ENCODE assay signal across 8 mouse cellular contexts in genomic region chr4:141076761-141077506, GRCm38 (mm10). TPM values are rescaled to one million over a fixed set of nuclear protein-coding genes. Genes with fewer than 3 reads are reported as not detected.
A peak's percentile ranks its signal among the peaks of the same experiment; 100 is the strongest.
DNase-seq lines count a peak whose midpoint lies in the region; TF ChIP-seq lines count a peak whose summit lies in the region.

No protein-coding gene starts in this region.

- peaks cover 10 to 31% of the 10 kb centered on the region in 2 experiments for H3K4me1 ChIP-seq in MEL (ENCODE audit: control insufficient read depth in 1 of 2, insufficient read depth in 2 of 2, low read length in 2 of 2)
- peaks cover 9% of the 10 kb centered on the region for H3K4me1 ChIP-seq in liver, adult 2 months (ENCODE audit: control insufficient read depth, insufficient read depth, low read length)

- H3K9ac ChIP-seq in MEL (ENCODE audit: control insufficient read depth, low read depth, low read length, poor library complexity, severe bottlenecking): peak overlapping the region; percentile 84
- peak overlapping the region; percentile 88; the same call in 1 of the 2 replicates for H3K9ac ChIP-seq in liver, adult 2 months (ENCODE audit: low read depth, low read length)

- no peaks in the 10 kb centered on the region for H3K27me3 ChIP-seq in MEL (ENCODE audit: control insufficient read depth in 1 of 2, insufficient read depth in 2 of 2, low read length in 2 of 2)
- H3K27me3 ChIP-seq in liver, adult 2 months (ENCODE audit: control insufficient read depth, insufficient read depth, low read length): no peaks in the 10 kb centered on the region

- TF ChIP-seq EP300 in MEL (IDR thresholded peaks at IDR 0.05; ENCODE audit: low read depth in 1 of 2, low read length in 2 of 2): peak in 1 of 2 experiments; percentile 30; a peak in 1 of 4 replicates

- peak overlapping the region; percentile 93 for H3K27ac ChIP-seq in MEL (ENCODE audit: control insufficient read depth, low read depth, low read length)
- no peak overlapping the region for H3K27ac ChIP-seq in liver, adult 2 months (replicated peaks; ENCODE audit: insufficient read depth, low read depth, low read length)

- H3K4me3 ChIP-seq in MEL (ENCODE audit: control insufficient read depth in 1 of 2, insufficient read depth in 1 of 2, low read depth in 2 of 2, low read length in 2 of 2): peak overlapping the region; percentile 92 to 98
- H3K4me3 ChIP-seq in liver, adult 2 months (ENCODE audit: insufficient read depth, low read depth, low read length): peak overlapping the region; percentile 96; the same call in 1 of the 2 replicates

- H3K79me2 ChIP-seq in MEL (ENCODE audit: control insufficient read depth, insufficient read depth, low read length, poor library complexity): peaks cover 32% of the 10 kb centered on the region
- H3K79me2 ChIP-seq in liver, adult 2 months (ENCODE audit: control insufficient read depth, insufficient read depth, low read length): peaks cover 16% of the 10 kb centered on the region

- no peak for TF ChIP-seq RAD21 in MEL (IDR thresholded peaks at IDR 0.05; ENCODE audit: low read depth, low read length)

- H3K36me3 ChIP-seq in MEL (ENCODE audit: control insufficient read depth in 1 of 2, insufficient read depth in 2 of 2, low read length in 2 of 2): peaks cover 2 to 29% of the 10 kb centered on the region in 2 experiments; a peak in 3 of 4 replicates
- no peaks in the 10 kb centered on the region for H3K36me3 ChIP-seq in liver, adult 2 months (ENCODE audit: control insufficient read depth, insufficient read depth, low read length)

- DNase-seq in B cell, adult 2 months: peak; percentile 86 to 88
- peak; percentile 90 for DNase-seq in MEL (ENCODE audit: low read depth, low spot score)
- DNase-seq in heart, adult 8-10 months (ENCODE audit: low spot score): peak; percentile 35
- no peak for DNase-seq in liver, adult 2 months (ENCODE audit: extremely low read depth, low read depth, low spot score)
- peak; percentile 77 to 80 for DNase-seq in monocyte, adult 2 months (ENCODE audit: low read depth in 1 of 2, low spot score in 2 of 2)
- no peak for DNase-seq in urinary bladder, postnatal 14 days (ENCODE audit: low spot score)
- DNase-seq in ovary, postnatal 10 days (ENCODE audit: low spot score): no peak
- no peak for DNase-seq in layer of hippocampus, postnatal 10 days (ENCODE audit: low spot score in 2 of 2)

- 60% methylated on average over 17 of the region's 17 CpGs for WGBS in liver, adult 2 months

- no peak for TF ChIP-seq CTCF in MEL (IDR thresholded peaks at IDR 0.05 in 2 of 3, conservative IDR thresholded peaks at IDR 0.05 in 1 of 3; ENCODE audit: control insufficient read depth in 1 of 3, insufficient read depth in 1 of 3, low read depth in 2 of 3, low read length in 3 of 3, poor library complexity in 1 of 3, severe bottlenecking in 1 of 3)
- no peak for TF ChIP-seq CTCF in liver, adult 2 months (IDR thresholded peaks at IDR 0.05; ENCODE audit: low read depth, low read length)

- H3K9me3 ChIP-seq in MEL (replicated peaks; ENCODE audit: insufficient read depth, low read length): no peaks in the 10 kb centered on the region

- peak in 1 of 2 experiments; percentile 51; a peak in 2 of 4 replicates for TF ChIP-seq POLR2A in MEL (IDR thresholded peaks at IDR 0.05; ENCODE audit: control insufficient read depth in 1 of 2, insufficient read depth in 1 of 2, low read depth in 1 of 2, low read length in 2 of 2, poor library complexity in 1 of 2)
- TF ChIP-seq POLR2A in liver, adult 2 months (IDR thresholded peaks at IDR 0.05; ENCODE audit: extremely low read depth, insufficient read depth, low read length): no peak

TF ChIP-seq in MEL, 35 proteins besides CTCF, POLR2A, EP300 and RAD21:
- TF ChIP-seq TCF12 (IDR thresholded peaks at IDR 0.05; ENCODE audit: low read depth, low read length) (peak; percentile 35; the same call in 1 of the 2 replicates), SMC3 (IDR thresholded peaks at IDR 0.05; ENCODE audit: low read depth, low read length) (no peak), MAFK (IDR thresholded peaks at IDR 0.05; ENCODE audit: borderline replicate concordance, low read depth, low read length) (no peak), UBTF (IDR thresholded peaks at IDR 0.05; ENCODE audit: borderline replicate concordance, insufficient read depth, low read depth, low read length) (no peak), E2F4 (IDR thresholded peaks at IDR 0.05; ENCODE audit: borderline replicate concordance, low read depth, low read length) (no peak), KAT2A (conservative IDR thresholded peaks at IDR 0.05; ENCODE audit: low read depth, low read length) (no peak), MXI1 (IDR thresholded peaks at IDR 0.05; ENCODE audit: low read depth, low read length) (peak; percentile 43), NELFE (IDR thresholded peaks at IDR 0.05; ENCODE audit: low read depth, low read length) (peak; percentile 38; the same call in 1 of the 2 replicates), CHD2 (IDR thresholded peaks at IDR 0.05; ENCODE audit: low read length) (no peak), ETS1 (IDR thresholded peaks at IDR 0.05; ENCODE audit: low read depth, low read length) (peak; percentile 54), JUND (IDR thresholded peaks at IDR 0.05; ENCODE audit: low read depth, low read length) (no peak), MEF2A (IDR thresholded peaks at IDR 0.05; ENCODE audit: extremely low read depth, insufficient replicate concordance, low read depth, low read length, poor library complexity, severe bottlenecking) (no peak), MYC (IDR thresholded peaks at IDR 0.05; ENCODE audit: low read depth, low read length) (no peak), ZKSCAN1 (IDR thresholded peaks at IDR 0.05; ENCODE audit: low read depth, low read length) (no peak), TBP (IDR thresholded peaks at IDR 0.05; ENCODE audit: low read depth, low read length) (peak; percentile 43), BHLHE40 (IDR thresholded peaks at IDR 0.05; ENCODE audit: borderline replicate concordance, low read depth, low read length) (no peak), MYB (IDR thresholded peaks at IDR 0.05; ENCODE audit: low read depth, low read length) (peak; percentile 15; the same call in 1 of the 2 replicates), GABPA (IDR thresholded peaks at IDR 0.05; ENCODE audit: low read depth, low read length) (no peak), ZMIZ1 (IDR thresholded peaks at IDR 0.05; ENCODE audit: low read depth, low read length) (no peak), RCOR1 (IDR thresholded peaks at IDR 0.05; ENCODE audit: low read depth, low read length) (no peak), POLR2AphosphoS2 (IDR thresholded peaks at IDR 0.05; ENCODE audit: low read length) (no peak), NRF1 (IDR thresholded peaks at IDR 0.05; ENCODE audit: insufficient read depth, low read depth, low read length, poor library complexity, severe bottlenecking) (no peak), POLR2AphosphoS5 (IDR thresholded peaks at IDR 0.05; ENCODE audit: borderline replicate concordance, low read depth, low read length) (no peak), CHD1 (IDR thresholded peaks at IDR 0.05; ENCODE audit: low read depth, low read length) (0 out of 2 replicates have a peak, but pooled peaks have one; percentile 16), ZNF384 (IDR thresholded peaks at IDR 0.05; ENCODE audit: low read depth, low read length) (no peak), GATA1 (IDR thresholded peaks at IDR 0.05; ENCODE audit: low read depth, low read length) (peak; percentile 54), USF2 (IDR thresholded peaks at IDR 0.05; ENCODE audit: borderline replicate concordance in 1 of 2, insufficient read depth in 1 of 2, low read depth in 1 of 2, low read length in 2 of 2) (no peak), TAL1 (IDR thresholded peaks at IDR 0.05; ENCODE audit: low read length) (no peak), MAX (IDR thresholded peaks at IDR 0.05; ENCODE audit: low read length) (no peak), HCFC1 (IDR thresholded peaks at IDR 0.05; ENCODE audit: low read depth, low read length) (no peak), MAZ (IDR thresholded peaks at IDR 0.05; ENCODE audit: low read depth, low read length) (peak; percentile 30; the same call in 1 of the 2 replicates), ZC3H11A (IDR thresholded peaks at IDR 0.05; ENCODE audit: low read depth, low read length) (no peak), SIN3A (IDR thresholded peaks at IDR 0.05; ENCODE audit: low read length) (peak; percentile 58), USF1 (IDR thresholded peaks at IDR 0.05; ENCODE audit: low read depth, low read length) (no peak), ELF1 (IDR thresholded peaks at IDR 0.05; ENCODE audit: low read depth, low read length) (no peak)
TF ChIP-seq in MEL: peak in this region for 10.

RNA-seq across cellular contexts. Expression of gene Necap2, which starts 1.2 kb away (rescaled TPM):
- total RNA-seq in MEL (2012; rRNA removed): 45.1 and 57.4 TPM in 2 replicates
- 10 to 100 TPM in 1 of 2 experiments, not detected in 1; 75.6 TPM for polyA plus RNA-seq in MEL (2012; ENCODE audit: insufficient read depth in 1 of 2, insufficient read length in 2 of 2, low read depth in 1 of 2, low replicate concordance in 2 of 2, missing spikeins in 1 of 2)
- 10 to 100 TPM; 14.7 to 18.2 (median 15.9) TPM for total RNA-seq in heart, adult 8-10 months (2022)
- 5.2 and 8.5 TPM in 2 replicates for total RNA-seq in liver, adult 2 months (2014; rRNA removed)
- polyA plus RNA-seq in liver, adult 2 months (2012; rRNA removed): 7.6 and 11.3 TPM in 2 replicates
- 10 to 100 TPM; 43.7 to 48.4 TPM for total RNA-seq in layer of hippocampus, postnatal 10 days (2021)

RNA-seq across cellular contexts. Expression of gene Spata21, which starts 11.2 kb away (rescaled TPM):
- total RNA-seq in MEL (2012; rRNA removed): not detected in 2 replicates
- not detected for polyA plus RNA-seq in MEL (2012; ENCODE audit: insufficient read depth in 1 of 2, insufficient read length in 2 of 2, low read depth in 1 of 2, low replicate concordance in 2 of 2, missing spikeins in 1 of 2)
- not detected for total RNA-seq in heart, adult 8-10 months (2022)
- total RNA-seq in liver, adult 2 months (2014; rRNA removed): not detected in 2 replicates
- polyA plus RNA-seq in liver, adult 2 months (2012; rRNA removed): not detected in 2 replicates
- total RNA-seq in layer of hippocampus, postnatal 10 days (2021): under 1 TPM; 0.27 to 0.53 TPM

RNA-seq across cellular contexts. Expression of gene Crocc, which starts 16.6 kb away (rescaled TPM):
- total RNA-seq in MEL (2012; rRNA removed): 0.77 and 0.92 TPM in 2 replicates
- polyA plus RNA-seq in MEL (2012; ENCODE audit: insufficient read depth in 1 of 2, insufficient read length in 2 of 2, low read depth in 1 of 2, low replicate concordance in 2 of 2, missing spikeins in 1 of 2): 1 to 10 TPM in 1 of 2 experiments, not detected in 1; 3.6 TPM
- 1 to 10 TPM; 3.5 to 6.8 (median 5.3) TPM for total RNA-seq in heart, adult 8-10 months (2022)
- 0.67 and 0.74 TPM in 2 replicates for total RNA-seq in liver, adult 2 months (2014; rRNA removed)
- polyA plus RNA-seq in liver, adult 2 months (2012; rRNA removed): 0.76 and 1.7 TPM in 2 replicates
- 10 to 100 TPM; 32.2 to 42.8 TPM for total RNA-seq in layer of hippocampus, postnatal 10 days (2021)

Comparison
In these comparisons a context has a peak if more than half of its experiments do, and no peak if none do; other contexts are left out.
1. DNase-seq: peak in B cell, adult 2 months (2 of 2), MEL (single experiment), heart, adult 8-10 months (single experiment) and monocyte, adult 2 months (2 of 2); none in liver, adult 2 months (single experiment), urinary bladder, postnatal 14 days (single experiment), ovary, postnatal 10 days (single experiment) and layer of hippocampus, postnatal 10 days (0 of 2).
2. RNA of gene Crocc, which starts 16.6 kb away (total RNA-seq): 32.2 to 42.8 TPM in layer of hippocampus, postnatal 10 days; 3.5 to 6.8 TPM in heart, adult 8-10 months, 0.77 to 0.92 TPM in MEL and 0.67 to 0.74 TPM in liver, adult 2 months; every median in the first group is over 4 times any median in the second.